Mouse (Mus musculus): Measurements from ENCODE around the gene Hscb. TPM values are rescaled to one million over a fixed set of nuclear protein-coding genes. Genes with fewer than 3 reads are reported as not detected.

Gene Hscb
- total RNA-seq (2012; rRNA removed) = 20.1 and 29.4 TPM in 2 replicates
- 10 to 100 TPM in 1 of 2 experiments, not detected in 1; 29.0 TPM for polyA plus RNA-seq (2012; ENCODE audit: insufficient read depth in 1 of 2, insufficient read length in 2 of 2, low read depth in 1 of 2, low replicate concordance in 2 of 2, missing spikeins in 1 of 2)

DNA sequence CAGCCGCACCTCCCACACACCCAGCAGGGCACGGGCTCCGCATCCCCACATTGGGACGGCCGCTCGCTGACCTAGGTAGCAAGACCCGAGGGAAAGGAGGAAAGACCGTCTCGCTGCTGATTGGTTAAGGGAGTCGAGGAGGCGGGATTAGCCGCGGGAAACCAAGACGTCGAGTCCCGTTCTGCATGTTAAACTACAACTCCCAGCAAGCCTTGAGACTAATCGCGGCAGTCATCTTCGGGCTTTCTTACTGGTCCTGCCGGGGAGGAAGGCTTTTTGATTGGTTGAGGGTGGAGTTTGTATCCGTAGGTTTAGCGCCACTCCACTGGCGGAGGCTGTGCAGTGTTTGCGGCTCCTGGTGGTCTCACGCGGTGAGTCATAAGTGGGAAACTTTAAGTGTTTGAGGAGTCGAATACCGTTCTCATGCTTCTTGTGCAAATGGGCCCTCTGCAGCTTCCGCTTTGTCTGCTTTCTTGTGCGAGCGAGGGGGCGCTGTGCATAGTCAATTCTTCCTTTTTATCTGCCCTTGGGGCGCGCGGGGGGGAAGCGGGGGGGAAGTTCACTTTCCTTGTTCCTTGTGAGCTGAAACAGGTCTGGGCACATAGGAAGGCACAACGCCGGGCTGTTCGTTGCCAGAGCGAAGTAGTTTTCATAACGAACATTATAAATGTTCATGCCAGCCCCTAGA lies at the start of gene Hscb, which contains the start of gene Chek2:
Gene Hscb (minus strand): TSS at position 100 of the 688 bp plus-strand sequence.
Gene Chek2 (plus strand): TSS at position 302 of the 688 bp plus-strand sequence.
- Histone ChIP-seq H3K79me2 (ENCODE audit: control insufficient read depth, insufficient read depth, low read length, poor library complexity) (peaks cover 22% of the 10 kb centered on the region), H3K36me3 (ENCODE audit: control insufficient read depth in 1 of 2, insufficient read depth in 2 of 2, low read length in 2 of 2) (peaks cover 7 to 31% of the 10 kb centered on the region in 2 experiments), H3K9me3 (replicated peaks; ENCODE audit: insufficient read depth, low read length) (no peaks in the 10 kb centered on the region), H3K27ac (ENCODE audit: control insufficient read depth, low read depth, low read length) (peak within 1 kb of the TSS; percentile 97), H3K9ac (ENCODE audit: control insufficient read depth, low read depth, low read length, poor library complexity, severe bottlenecking) (peak within 1 kb of the TSS; percentile 83), H3K4me3 (ENCODE audit: control insufficient read depth in 1 of 2, insufficient read depth in 1 of 2, low read depth in 2 of 2, low read length in 2 of 2) (peak within 1 kb of the TSS; percentile 71 to 84), H3K4me1 (ENCODE audit: control insufficient read depth in 1 of 2, insufficient read depth in 2 of 2, low read length in 2 of 2) (peaks cover 6 to 15% of the 10 kb centered on the region in 2 experiments), H3K27me3 (ENCODE audit: control insufficient read depth in 1 of 2, insufficient read depth in 2 of 2, low read length in 2 of 2) (no peaks in the 10 kb centered on the region)
- peak; percentile 99 for DNase-seq (ENCODE audit: low read depth, low spot score)
- TF ChIP-seq NRF1 (IDR thresholded peaks at IDR 0.05; ENCODE audit: insufficient read depth, low read depth, low read length, poor library complexity, severe bottlenecking) (peak; percentile 44; the same call in 1 of the 2 replicates), POLR2AphosphoS5 (IDR thresholded peaks at IDR 0.05; ENCODE audit: borderline replicate concordance, low read depth, low read length) (no peak), USF1 (IDR thresholded peaks at IDR 0.05; ENCODE audit: low read depth, low read length) (no peak; the same call in 1 of the 2 replicates), ZMIZ1 (IDR thresholded peaks at IDR 0.05; ENCODE audit: low read depth, low read length) (peak; percentile 73), RCOR1 (IDR thresholded peaks at IDR 0.05; ENCODE audit: low read depth, low read length) (no peak), TCF12 (IDR thresholded peaks at IDR 0.05; ENCODE audit: low read depth, low read length) (0 out of 2 replicates have a peak, but pooled peaks have one; percentile 6), HCFC1 (IDR thresholded peaks at IDR 0.05; ENCODE audit: low read depth, low read length) (peak; percentile 99), TAL1 (IDR thresholded peaks at IDR 0.05; ENCODE audit: low read length) (no peak), CTCF (IDR thresholded peaks at IDR 0.05 in 2 of 3, conservative IDR thresholded peaks at IDR 0.05 in 1 of 3; ENCODE audit: control insufficient read depth in 1 of 3, insufficient read depth in 1 of 3, low read depth in 2 of 3, low read length in 3 of 3, poor library complexity in 1 of 3, severe bottlenecking in 1 of 3) (peak in 2 of 3 experiments; percentile 37 to 58; a peak in 5 of 6 replicates), MYB (IDR thresholded peaks at IDR 0.05; ENCODE audit: low read depth, low read length) (no peak), ETS1 (IDR thresholded peaks at IDR 0.05; ENCODE audit: low read depth, low read length) (peak; percentile 41; the same call in 1 of the 2 replicates), MAFK (IDR thresholded peaks at IDR 0.05; ENCODE audit: borderline replicate concordance, low read depth, low read length) (no peak), MAZ (IDR thresholded peaks at IDR 0.05; ENCODE audit: low read depth, low read length) (peak; percentile 84), KAT2A (conservative IDR thresholded peaks at IDR 0.05; ENCODE audit: low read depth, low read length) (peak; percentile 92), ZNF384 (IDR thresholded peaks at IDR 0.05; ENCODE audit: low read depth, low read length) (no peak), ZC3H11A (IDR thresholded peaks at IDR 0.05; ENCODE audit: low read depth, low read length) (no peak), MEF2A (IDR thresholded peaks at IDR 0.05; ENCODE audit: extremely low read depth, insufficient replicate concordance, low read depth, low read length, poor library complexity, severe bottlenecking) (no peak), UBTF (IDR thresholded peaks at IDR 0.05; ENCODE audit: borderline replicate concordance, insufficient read depth, low read depth, low read length) (no peak), NELFE (IDR thresholded peaks at IDR 0.05; ENCODE audit: low read depth, low read length) (peak; percentile 69), MYC (IDR thresholded peaks at IDR 0.05; ENCODE audit: low read depth, low read length) (peak; percentile 71), BHLHE40 (IDR thresholded peaks at IDR 0.05; ENCODE audit: borderline replicate concordance, low read depth, low read length) (no peak), MXI1 (IDR thresholded peaks at IDR 0.05; ENCODE audit: low read depth, low read length) (peak; percentile 23; the same call in 1 of the 2 replicates), CHD1 (IDR thresholded peaks at IDR 0.05; ENCODE audit: low read depth, low read length) (no peak), SMC3 (IDR thresholded peaks at IDR 0.05; ENCODE audit: low read depth, low read length) (peak; percentile 15), TBP (IDR thresholded peaks at IDR 0.05; ENCODE audit: low read depth, low read length) (peak; percentile 82), RAD21 (IDR thresholded peaks at IDR 0.05; ENCODE audit: low read depth, low read length) (no peak), EP300 (IDR thresholded peaks at IDR 0.05; ENCODE audit: low read depth in 1 of 2, low read length in 2 of 2) (0 out of 4 replicates have a peak, but pooled peaks of 1 of the 2 experiments have one; percentile 31), GATA1 (IDR thresholded peaks at IDR 0.05; ENCODE audit: low read depth, low read length) (peak; percentile 99), JUND (IDR thresholded peaks at IDR 0.05; ENCODE audit: low read depth, low read length) (peak; percentile 26; the same call in 1 of the 2 replicates), POLR2A (IDR thresholded peaks at IDR 0.05; ENCODE audit: control insufficient read depth in 1 of 2, insufficient read depth in 1 of 2, low read depth in 1 of 2, low read length in 2 of 2, poor library complexity in 1 of 2) (peak; percentile 77 to 87), E2F4 (IDR thresholded peaks at IDR 0.05; ENCODE audit: borderline replicate concordance, low read depth, low read length) (peak; percentile 94), CHD2 (IDR thresholded peaks at IDR 0.05; ENCODE audit: low read length) (no peak; the same call in 1 of the 2 replicates), USF2 (IDR thresholded peaks at IDR 0.05; ENCODE audit: borderline replicate concordance in 1 of 2, insufficient read depth in 1 of 2, low read depth in 1 of 2, low read length in 2 of 2) (no peak), GABPA (IDR thresholded peaks at IDR 0.05; ENCODE audit: low read depth, low read length) (no peak), MAX (IDR thresholded peaks at IDR 0.05; ENCODE audit: low read length) (peak; percentile 69; the same call in 1 of the 2 replicates)

All from MEL (cell line).